ENCODE assay signal across 8 mouse cellular contexts in genomic region chr6:47188193-47188592, GRCm38 (mm10).
DNase-seq lines count a peak whose midpoint lies in the region; TF ChIP-seq lines count a peak whose summit lies in the region.

No protein-coding gene starts in this region.

- TF ChIP-seq CTCF in gastrocnemius, adult 2 months (IDR thresholded peaks at IDR 0.05) = peak; percentile 66

- intact Hi-C loops in gastrocnemius, adult 2 months (cut with DNase I) = no loop called here

- H3K4me3 ChIP-seq in gastrocnemius, adult 2 months = no peak overlapping the region

- H3K27ac ChIP-seq in gastrocnemius, adult 2 months = no peak overlapping the region

- DNase-seq in gastrocnemius, adult 2 months = peak; percentile 40
- DNase-seq in gastrocnemius, postnatal 25 days = no peak
- DNase-seq in B cell, adult 2 months = peak; percentile 38 to 48
- DNase-seq in adrenal gland, adult 2 months = peak; percentile 44
- DNase-seq in frontal cortex, postnatal 10 days (ENCODE audit: low spot score in 2 of 2) = peak; percentile 32
- peak; percentile 44 to 50 for DNase-seq in left cerebral cortex, adult 18-20 months (ENCODE audit: low spot score in 2 of 2)
- DNase-seq in naive thymus-derived CD4-positive, alpha-beta T cell, adult 2 months (ENCODE audit: low read depth) = peak; percentile 31
- DNase-seq in urinary bladder, postnatal 10 days (ENCODE audit: low spot score) = no peak

Comparison
In these comparisons a context has a peak if more than half of its experiments do, and no peak if none do; other contexts are left out.
1. DNase-seq: peak in gastrocnemius, adult 2 months (single experiment), B cell, adult 2 months (2 of 2), adrenal gland, adult 2 months (single experiment), frontal cortex, postnatal 10 days (2 of 2), left cerebral cortex, adult 18-20 months (2 of 2) and naive thymus-derived CD4-positive, alpha-beta T cell, adult 2 months (single experiment); none in gastrocnemius, postnatal 25 days (single experiment) and urinary bladder, postnatal 10 days (single experiment).